Mouse (Mus musculus): ENCODE data around the gene Ece1.
"Not testable (repeated sequence)": the region's sequence is repeated elsewhere in the genome, so short reads cannot be mapped to it uniquely, and the experiment has no call there.

Ece1 gene

GRCm38 (mm10) chr4:137862019-137862418, at the start of gene Ece1:
Ece1 (plus strand) TSS chr4:137862237.
- peak; percentile 97 for DNase-seq

GRCm38 (mm10) chr4:137812946-137813708, 48.9 kb upstream of the Ece1 start:
- no peak for DNase-seq

GRCm38 (mm10) chr4:137814140-137814539, 47.9 kb upstream of the Ece1 start:
- no peak for DNase-seq

GRCm38 (mm10) chr4:137815473-137815872, 46.6 kb upstream of the Ece1 start:
- no peak for DNase-seq

- DNase-seq = no peak
Observed at GRCm38 (mm10) chr4:137816216-137816615, 45.8 kb upstream of the Ece1 start.

GRCm38 (mm10) chr4:137818341-137818740, 43.7 kb upstream of the Ece1 start:
- no peak for DNase-seq

GRCm38 (mm10) chr4:137819487-137819886, 42.5 kb upstream of the Ece1 start:
- DNase-seq = no peak

- DNase-seq = no peak
Observed at GRCm38 (mm10) chr4:137820721-137821120, 41.3 kb upstream of the Ece1 start.

- DNase-seq = no peak
Observed at GRCm38 (mm10) chr4:137822537-137822936, 39.5 kb upstream of the Ece1 start.

GRCm38 (mm10) chr4:137823542-137823941, 38.5 kb upstream of the Ece1 start:
- no peak for DNase-seq

- no peak for DNase-seq
Observed at GRCm38 (mm10) chr4:137824881-137825280, 37.2 kb upstream of the Ece1 start.

GRCm38 (mm10) chr4:137830380-137830779, 31.7 kb upstream of the Ece1 start:
- DNase-seq = no peak

GRCm38 (mm10) chr4:137831598-137831997, 30.4 kb upstream of the Ece1 start:
- no peak for DNase-seq

GRCm38 (mm10) chr4:137835624-137836337, 26.3 kb upstream of the Ece1 start:
- DNase-seq = peak; percentile 92

- DNase-seq = no peak
Observed at GRCm38 (mm10) chr4:137836741-137837140, 25.3 kb upstream of the Ece1 start.

- no peak for DNase-seq
Observed at GRCm38 (mm10) chr4:137837792-137838191, 24.2 kb upstream of the Ece1 start.

GRCm38 (mm10) chr4:137838791-137839190, 23.2 kb upstream of the Ece1 start:
- no peak for DNase-seq

GRCm38 (mm10) chr4:137839452-137839851, 22.6 kb upstream of the Ece1 start:
- no peak for DNase-seq

- DNase-seq = peak; percentile 82
Observed at GRCm38 (mm10) chr4:137844656-137845055, 17.4 kb upstream of the Ece1 start.

- DNase-seq = not testable (repeated sequence)
Observed at GRCm38 (mm10) chr4:137847651-137848050, 14.4 kb upstream of the Ece1 start.

GRCm38 (mm10) chr4:137850161-137850560, 11.9 kb upstream of the Ece1 start:
- DNase-seq = no peak

- DNase-seq = peak; percentile 52
Observed at GRCm38 (mm10) chr4:137851484-137851883, 10.6 kb upstream of the Ece1 start.

- DNase-seq = no peak
Observed at GRCm38 (mm10) chr4:137853822-137854221, 8.2 kb upstream of the Ece1 start.

- no peak for DNase-seq
Observed at GRCm38 (mm10) chr4:137855741-137856341, 6.2 kb upstream of the Ece1 start.

Data from embryo, embryonic 11 days (tissue).